Mouse (Mus musculus) embryonic fibroblast, embryonic 13.5 days (primary cell): ENCODE data around the gene Slco4c1.

ENCODE experiments used
- CTCF ChIP-seq: IDR thresholded peaks from 2 replicates; pipeline ENCODE4 v1.5.1; 2011; ENCODE audit warnings: mild to moderate bottlenecking, control low read depth, low read length, moderate library complexity, borderline replicate concordance; ENCODE audit not compliant: insufficient read depth
- POLR2A ChIP-seq: IDR thresholded peaks from 2 replicates; pipeline ENCODE4 v1.6.1; 2011; ENCODE audit warnings: low read depth, mild to moderate bottlenecking, control low read depth, low read length, moderate library complexity

GRCm38 (mm10) chr1:96872361-96872693, 356 bp upstream of the Slco4c1 start:
- TF ChIP-seq POLR2A: no peak
- no peak for TF ChIP-seq CTCF
